Mouse (Mus musculus) lung, embryonic 16.5 days (tissue): ENCODE measurements around the gene P3h3. TPM values are rescaled to one million over a fixed set of nuclear protein-coding genes. Genes with fewer than 3 reads are reported as not detected.
"Not testable (repeated sequence)": the region's sequence is repeated elsewhere in the genome, so short reads cannot be mapped to it uniquely, and the experiment has no call there.

Experiments
- ATAC-seq: fragments of 200-750 bp; cut with Nextera tagmentation; 2 replicates; pipeline ENCODE4 v1.8.0; 2017; ENCODE audit warnings: low read depth, mild to moderate bottlenecking, moderate library complexity
- H3K27ac ChIP-seq: fragments of 300-500 bp; sonication (generic); 2 replicates; pipeline ENCODE4 v1.5.1; 2014; ENCODE audit warnings: mild to moderate bottlenecking, control low read depth, low read length
- H3K27me3 ChIP-seq: fragments of 300-500 bp; sonication (generic); 2 replicates; pipeline ENCODE4 v1.6.1; 2014; ENCODE audit warnings: low read depth, low read length, mixed read lengths; ENCODE audit not compliant: control insufficient read depth, insufficient read depth
- H3K36me3 ChIP-seq: fragments of 300-500 bp; sonication (generic); 2 replicates; pipeline ENCODE4 v1.6.1; 2014; ENCODE audit warnings: low read length; ENCODE audit not compliant: control insufficient read depth, insufficient read depth
- H3K4me1 ChIP-seq: fragments of 300-500 bp; sonication (generic); replicated peaks from 2 replicates; pipeline ENCODE4 v1.6.1; 2014; ENCODE audit warnings: low read length, mixed read lengths; ENCODE audit not compliant: control insufficient read depth, insufficient read depth
- H3K4me2 ChIP-seq: fragments of 300-500 bp; sonication (generic); 2 replicates; pipeline ENCODE4 v1.6.1; 2014; ENCODE audit warnings: low read depth, low read length, control low read depth
- H3K4me3 ChIP-seq: fragments of 300-500 bp; sonication (generic); 2 replicates; pipeline ENCODE4 v1.5.1; 2014; ENCODE audit warnings: mild to moderate bottlenecking, low read length, control low read depth
- H3K9ac ChIP-seq: fragments of 300-500 bp; sonication (generic); 2 replicates; pipeline ENCODE4 v1.6.1; 2014; ENCODE audit warnings: low read length, control low read depth
- H3K9me3 ChIP-seq: fragments of 300-500 bp; sonication (generic); 2 replicates; pipeline ENCODE4 v1.6.1; 2016; ENCODE audit warnings: low read length; ENCODE audit not compliant: control insufficient read depth
- WGBS: fragments of 180-500 bp; shearing (Covaris S2); extraction: QIAGEN DNeasy Blood & Tissue Kit; methylation state at CpG from one replicate; pipeline ENCODE4 v1.1.7; 2014; 5-methylcytosine and 5-hydroxymethylcytosine counted together
- polyA plus RNA-seq: library from polyadenylated mRNA; unstranded; fragments of >200 nt; fragmentation: Nextera tagmentation; extraction: Ambion mirVana; gene quantifications from 2 replicates; pipeline ENCODE4 v1.2.1, GENCODE M21; 2015

P3h3 gene
- polyA plus RNA-seq, 1 experiment from 2014 or later: 15.3 TPM

DNA sequence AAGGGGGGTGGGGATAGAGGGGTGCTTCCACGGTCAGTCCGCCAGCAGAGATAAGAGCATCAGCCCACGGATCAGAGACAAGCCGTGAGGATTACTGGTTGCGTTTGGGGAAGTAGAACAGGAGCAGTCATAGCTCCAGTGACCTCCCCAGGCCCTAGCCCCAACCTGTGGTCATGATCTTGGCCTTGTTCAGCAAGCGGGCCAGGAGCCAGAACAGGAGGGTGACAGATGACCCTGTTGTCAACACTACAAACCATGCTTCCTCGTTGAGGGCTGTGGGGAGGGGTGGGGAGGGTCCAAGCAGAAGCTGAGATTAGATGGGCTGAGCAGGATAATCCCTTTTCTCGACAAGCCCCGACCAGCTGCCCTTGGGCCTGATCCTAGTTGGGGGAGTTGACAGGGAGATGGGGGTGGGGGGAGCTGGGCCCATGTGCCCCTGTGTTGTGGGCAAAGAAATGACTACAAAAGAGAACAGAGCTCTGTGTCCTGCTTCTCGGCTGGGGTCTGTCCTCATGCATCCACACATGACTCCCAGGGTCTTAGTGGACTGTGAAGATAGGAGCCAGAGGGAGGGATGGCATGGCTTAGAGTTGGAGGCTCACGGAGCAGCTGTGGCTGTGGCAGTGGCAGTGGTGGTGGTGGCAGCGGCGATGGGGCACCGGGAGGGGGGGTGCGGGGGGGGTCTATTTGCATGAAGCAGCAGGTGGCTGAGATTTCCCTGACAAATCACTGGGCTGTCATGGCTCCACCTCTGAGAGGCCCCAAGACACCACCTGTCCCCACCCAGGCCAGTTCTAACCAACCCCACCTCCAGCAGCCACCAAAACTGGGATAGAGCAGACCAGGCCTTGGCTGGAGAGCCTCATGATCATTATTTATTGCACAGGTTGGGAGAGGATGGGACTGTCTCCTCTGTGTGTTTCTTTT lies 17.0 kb downstream of the P3h3 start, which contains the start of gene Gnb3:
Gene Gnb3, minus strand, starts transcription at position 35 of the 927 bp plus-strand sequence.
- H3K9me3 ChIP-seq: no peaks in the 10 kb centered on the region
- H3K4me2 ChIP-seq: no peak within 1 kb of the TSS
- no peak within 1 kb of the TSS for H3K4me3 ChIP-seq
- no peaks in the 10 kb centered on the region; the same call in 1 of the 2 replicates for H3K36me3 ChIP-seq
- peaks cover 21% of the 10 kb centered on the region for H3K4me1 ChIP-seq
- no peaks in the 10 kb centered on the region for H3K27me3 ChIP-seq
- no peak within 1 kb of the TSS for H3K9ac ChIP-seq
- H3K27ac ChIP-seq: no peak within 1 kb of the TSS
- WGBS: 26% methylated on average over 15 of the region's 15 CpGs
- ATAC-seq: no peak

DNA sequence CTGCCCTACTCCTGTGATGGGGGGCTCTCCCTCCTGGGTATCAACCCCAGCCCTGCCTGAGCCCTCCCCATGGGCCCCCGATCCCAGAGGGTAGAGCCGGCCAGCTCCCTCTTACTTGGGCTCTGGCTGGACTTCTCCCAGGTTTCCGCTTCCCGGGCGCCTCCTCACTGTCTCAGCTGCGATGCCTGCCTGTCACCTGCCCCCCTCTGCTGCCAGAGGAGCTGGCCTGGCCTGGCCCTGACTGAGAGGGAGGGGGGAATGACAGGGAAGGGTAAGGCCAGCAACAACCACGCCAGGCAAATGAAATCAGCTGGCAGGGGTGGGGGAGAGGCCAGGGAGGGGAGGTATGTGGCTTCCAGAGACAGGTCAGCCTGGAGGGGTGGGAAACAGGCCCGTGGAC lies 17.7 kb downstream of the P3h3 start:
- Histone ChIP-seq H3K9ac (no peak overlapping the region), H3K4me2 (no peak overlapping the region), H3K36me3 (no peaks in the 10 kb centered on the region), H3K9me3 (no peaks in the 10 kb centered on the region), H3K27ac (no peak overlapping the region), H3K4me3 (no peak overlapping the region), H3K4me1 (peaks cover 21% of the 10 kb centered on the region), H3K27me3 (no peaks in the 10 kb centered on the region)
- 7% methylated on average over 8 of the region's 8 CpGs for WGBS
- ATAC-seq: no peak

DNA sequence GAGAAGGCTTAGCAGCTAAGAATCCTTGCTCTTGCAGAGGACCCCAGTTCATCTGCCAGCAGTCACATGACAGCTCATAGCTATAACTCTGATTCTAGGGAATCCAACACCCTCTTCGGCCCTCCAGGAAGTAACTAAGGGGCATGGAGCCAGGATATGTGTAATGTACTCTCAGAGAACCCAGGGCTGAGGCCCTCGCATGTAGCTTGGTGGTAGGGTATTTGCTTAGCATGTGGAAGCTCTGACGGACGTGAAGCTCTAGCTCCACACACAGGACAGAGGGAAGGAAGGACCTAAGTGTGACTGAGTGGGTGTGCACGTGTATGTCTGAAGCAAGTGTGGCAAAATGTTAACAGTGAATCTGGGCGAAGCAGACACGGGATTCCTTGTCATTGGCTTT lies 21.1 kb downstream of the P3h3 start:
- Histone ChIP-seq H3K4me1 (peaks cover 21% of the 10 kb centered on the region), H3K36me3 (peaks cover 18% of the 10 kb centered on the region), H3K9me3 (no peaks in the 10 kb centered on the region), H3K9ac (no peak overlapping the region), H3K4me3 (no peak overlapping the region), H3K4me2 (no peak overlapping the region), H3K27me3 (no peaks in the 10 kb centered on the region), H3K27ac (no peak overlapping the region)
- 49% methylated on average over 7 of the region's 7 CpGs for WGBS
- ATAC-seq: peak; percentile 51

DNA sequence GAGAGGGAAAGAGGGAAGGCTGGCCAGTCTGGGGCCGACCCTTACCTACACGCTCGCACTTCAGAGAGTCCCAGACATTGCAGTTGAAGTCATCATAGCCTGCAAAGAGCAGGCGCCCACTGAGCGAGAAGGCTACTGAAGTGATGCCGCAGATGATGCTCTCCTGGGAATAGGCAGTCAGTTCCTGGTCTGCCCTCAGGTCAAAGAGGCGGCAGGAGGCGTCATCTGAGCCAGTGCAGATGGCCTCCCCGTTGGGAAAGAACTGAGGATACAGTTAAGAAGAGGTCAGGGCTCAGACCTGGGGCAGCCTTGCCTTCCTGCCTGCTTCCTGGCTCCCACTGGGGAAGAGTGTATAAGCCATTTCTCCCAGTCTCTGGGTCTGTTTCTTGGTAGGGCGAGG lies 22.0 kb downstream of the P3h3 start:
- Histone ChIP-seq H3K9ac (no peak overlapping the region), H3K4me2 (no peak overlapping the region), H3K36me3 (peaks cover 18% of the 10 kb centered on the region), H3K27ac (no peak overlapping the region), H3K4me3 (no peak overlapping the region), H3K4me1 (peaks cover 28% of the 10 kb centered on the region), H3K27me3 (no peaks in the 10 kb centered on the region), H3K9me3 (no peaks in the 10 kb centered on the region)
- no peak for ATAC-seq
- 60% methylated on average over 10 of the region's 10 CpGs for WGBS

DNA sequence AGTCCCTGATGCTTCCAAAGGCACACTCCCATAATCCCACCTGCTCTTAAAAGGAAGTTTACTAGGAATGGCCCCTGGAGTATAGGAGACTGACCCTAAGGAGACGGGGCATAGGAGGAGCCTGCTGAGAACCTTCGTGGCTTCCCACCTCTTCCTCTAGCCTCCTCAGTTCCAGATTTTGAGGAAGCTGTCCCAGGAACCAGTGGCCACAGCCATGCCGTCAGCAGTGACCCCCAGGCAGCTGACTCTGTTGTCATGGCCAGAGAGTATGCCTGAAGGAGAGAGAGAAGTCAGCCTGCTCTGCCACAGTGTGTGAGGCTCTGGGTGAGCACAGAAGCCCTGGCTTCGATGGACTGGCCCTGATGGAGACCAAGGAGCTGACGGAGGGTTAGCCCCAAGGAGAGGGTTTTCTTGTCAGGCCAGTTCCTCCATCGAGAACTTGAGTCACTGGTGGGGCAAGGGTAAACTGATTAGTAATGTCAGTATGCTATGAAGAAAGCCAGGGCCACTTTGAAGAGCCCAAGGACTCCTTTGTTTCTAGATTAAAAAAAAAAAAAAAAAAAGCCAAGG lies 23.0 kb downstream of the P3h3 start:
- Histone ChIP-seq H3K27me3 (no peaks in the 10 kb centered on the region), H3K4me3 (no peak overlapping the region), H3K4me1 (peaks cover 27% of the 10 kb centered on the region), H3K27ac (no peak overlapping the region), H3K36me3 (peaks cover 18% of the 10 kb centered on the region), H3K9ac (no peak overlapping the region), H3K9me3 (no peaks in the 10 kb centered on the region), H3K4me2 (no peak overlapping the region)
- no peak for ATAC-seq
- WGBS: 79% methylated on average over 6 of the region's 6 CpGs

DNA sequence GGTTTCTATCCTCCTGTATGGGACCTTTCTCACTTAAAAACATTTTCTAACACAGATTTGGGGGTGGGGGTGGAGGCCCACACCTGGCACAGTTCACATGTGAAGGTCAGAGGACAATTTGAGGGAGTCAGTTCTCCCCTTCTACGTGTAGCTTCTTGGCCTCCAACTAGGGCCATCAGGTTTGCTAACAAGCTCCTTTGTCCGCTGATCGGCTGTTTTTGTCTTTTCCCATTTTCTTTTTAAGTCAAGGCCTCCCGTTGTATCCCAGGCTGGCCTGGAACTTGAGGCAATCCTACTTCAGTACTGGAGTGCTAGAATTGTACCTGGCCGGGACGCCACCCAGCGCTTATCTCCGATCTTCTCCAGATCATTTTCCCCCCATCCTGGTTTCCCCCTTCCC lies 25.9 kb downstream of the P3h3 start:
- 90% methylated on average over 8 of the region's 8 CpGs for WGBS
- ATAC-seq: no peak
- H3K4me2 ChIP-seq: no peak overlapping the region

DNA sequence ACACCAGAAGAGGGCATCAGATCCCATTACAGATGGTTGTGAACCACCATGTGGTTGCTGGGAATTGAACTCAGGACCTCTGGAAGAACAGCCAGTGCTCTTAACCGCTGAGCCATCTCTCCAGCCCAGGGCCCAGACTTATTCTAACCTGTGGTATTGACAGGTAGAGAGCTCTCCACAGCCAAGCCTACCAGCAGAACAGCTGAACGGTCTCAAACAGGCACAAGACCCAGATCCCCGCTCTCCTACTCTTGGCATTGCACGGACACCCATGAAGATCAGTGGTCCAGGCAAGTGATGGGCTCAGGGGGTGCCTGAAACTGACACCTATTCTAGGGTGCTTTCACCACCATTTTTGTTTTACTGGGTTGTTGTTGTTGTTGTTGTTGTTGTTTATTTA lies 26.4 kb downstream of the P3h3 start:
- H3K36me3 ChIP-seq: peaks cover 18% of the 10 kb centered on the region
- H3K27me3 ChIP-seq, ATAC-seq, H3K9me3 ChIP-seq, H3K27ac ChIP-seq, H3K9ac ChIP-seq: not testable (repeated sequence)
- H3K4me2 ChIP-seq: peak overlapping the region; percentile 83
- H3K4me3 ChIP-seq: peak overlapping the region; percentile 76
- peaks cover 19% of the 10 kb centered on the region for H3K4me1 ChIP-seq
- 92% methylated on average over 4 of the region's 4 CpGs for WGBS

More for the DNA sequence above, 25.9 kb downstream of the P3h3 start:
- Histone ChIP-seq H3K27me3 (no peaks in the 10 kb centered on the region), H3K4me3 (no peak overlapping the region), H3K27ac (no peak overlapping the region), H3K9me3 (no peaks in the 10 kb centered on the region), H3K4me1 (peaks cover 19% of the 10 kb centered on the region), H3K36me3 (peaks cover 18% of the 10 kb centered on the region), H3K9ac (no peak overlapping the region)

DNA sequence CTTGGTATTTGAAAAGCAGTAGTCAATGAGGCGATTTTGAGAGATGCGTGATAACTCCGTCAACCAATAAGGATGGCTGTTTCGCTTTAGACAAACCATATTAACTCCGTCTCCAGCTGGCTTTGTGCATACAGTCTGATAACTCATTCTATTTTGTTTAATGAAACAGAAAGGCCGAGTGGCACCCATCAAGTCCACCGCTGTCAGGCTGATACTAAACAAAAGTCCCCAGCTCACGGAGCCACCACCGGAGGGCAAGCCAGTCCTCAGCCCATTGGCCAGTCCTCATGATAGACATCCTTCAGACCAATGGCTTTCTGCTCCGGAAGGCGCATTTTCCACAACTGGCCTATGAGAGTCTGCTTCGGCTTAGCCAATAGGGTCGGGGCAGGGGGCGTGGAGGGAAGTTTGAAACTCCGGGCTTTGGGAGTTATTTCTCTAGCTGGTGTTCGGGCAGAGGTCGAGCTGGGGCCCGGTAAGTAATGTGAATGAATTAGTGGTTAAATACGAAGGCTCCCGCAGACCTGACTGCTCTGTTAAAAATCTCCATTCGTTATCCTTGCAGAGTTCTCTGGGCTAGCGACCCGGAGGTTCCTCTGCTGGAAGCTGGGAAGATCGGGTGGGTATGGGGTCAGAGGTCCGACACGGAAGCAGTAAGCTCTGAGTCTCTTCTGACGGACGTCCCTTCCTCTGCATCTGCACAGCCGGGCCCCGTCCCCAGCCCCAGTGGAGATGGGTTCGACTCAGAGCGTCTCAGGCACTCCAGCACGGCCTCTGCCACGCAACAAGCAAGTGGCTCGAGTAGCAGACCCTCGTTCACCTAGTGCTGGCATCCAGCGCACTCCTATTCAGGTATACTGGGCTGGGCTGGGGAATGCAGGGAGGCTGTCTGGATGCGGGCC lies 27.5 kb downstream of the P3h3 start:
- H3K9ac ChIP-seq: peak overlapping the region; percentile 85
- peak; percentile 86 for ATAC-seq
- H3K9me3 ChIP-seq: no peaks in the 10 kb centered on the region
- peak overlapping the region; percentile 83 for H3K4me2 ChIP-seq
- H3K27ac ChIP-seq: peak overlapping the region; percentile 92
- H3K4me1 ChIP-seq: peaks cover 14% of the 10 kb centered on the region
- no peaks in the 10 kb centered on the region for H3K27me3 ChIP-seq
- H3K4me3 ChIP-seq: peak overlapping the region; percentile 76
- peaks cover 18% of the 10 kb centered on the region for H3K36me3 ChIP-seq
- under 1% methylated on average over 38 of the region's 38 CpGs for WGBS
